In genomic region chr13:91915192-91915581, GRCm38 (mm10) we compare ENCODE assay signal across 15 mouse cellular contexts. TPM values are rescaled to one million over a fixed set of nuclear protein-coding genes. Genes with fewer than 3 reads are reported as not detected.
DNase-seq lines count a peak whose midpoint lies in the region; ATAC-seq and TF ChIP-seq lines count a peak whose summit lies in the region.
"Had no signal": no experiment of that assay in that cellular context is flagged by ENCODE, and none has a peak within 500 bp of the region (broad histone marks: within the 10 kb centered on the region; RNA-seq: fewer than 3 reads in every experiment).

No protein-coding gene starts in this region.

- H3K9ac ChIP-seq in hindbrain, postnatal 0 days (replicated peaks; ENCODE audit: low read length), result no peak overlapping the region
- H3K9ac ChIP-seq in intestine, embryonic 15.5 days, result no peak overlapping the region

- peak; percentile 42 for ATAC-seq in hindbrain, postnatal 0 days
- no peak for ATAC-seq in intestine, embryonic 15.5 days

- H3K4me3 ChIP-seq in hindbrain, postnatal 0 days (ENCODE audit: low read length), result no peak overlapping the region
- H3K4me3 ChIP-seq in intestine, embryonic 15.5 days (replicated peaks), result no peak overlapping the region
- H3K4me3 ChIP-seq: megakaryocyte, embryonic 14.5 days had no signal

- no peaks in the 10 kb centered on the region for H3K27me3 ChIP-seq in hindbrain, postnatal 0 days (ENCODE audit: insufficient read depth, low read length)
- no peaks in the 10 kb centered on the region for H3K27me3 ChIP-seq in intestine, embryonic 15.5 days (replicated peaks)

- H3K27ac ChIP-seq in hindbrain, postnatal 0 days, result no peak overlapping the region
- no peak overlapping the region for H3K27ac ChIP-seq in intestine, embryonic 15.5 days

- no peaks in the 10 kb centered on the region for H3K36me3 ChIP-seq in hindbrain, postnatal 0 days (ENCODE audit: insufficient read depth, low read length)
- H3K36me3 ChIP-seq in intestine, embryonic 15.5 days, result no peaks in the 10 kb centered on the region

- 14% methylated on average over 4 of the region's 4 CpGs for WGBS in hindbrain, postnatal 0 days
- 59% methylated on average over 4 of the region's 4 CpGs for WGBS in intestine, embryonic 15.5 days

- no peak for TF ChIP-seq CTCF in hindbrain, postnatal 0 days (IDR thresholded peaks at IDR 0.05; ENCODE audit: low read depth)

- H3K9me3 ChIP-seq in hindbrain, postnatal 0 days (ENCODE audit: low read length), result no peaks in the 10 kb centered on the region
- H3K9me3 ChIP-seq in intestine, embryonic 15.5 days, result no peaks in the 10 kb centered on the region

- peak overlapping the region; percentile 23; the same call in 1 of the 2 replicates for H3K4me2 ChIP-seq in hindbrain, postnatal 0 days (ENCODE audit: low read depth, low read length)
- no peak overlapping the region for H3K4me2 ChIP-seq in intestine, embryonic 15.5 days (replicated peaks)

- DNase-seq in heart, adult 11 months, result peak; percentile 61
- no peak for DNase-seq in heart, adult 8-10 months (ENCODE audit: low spot score)
- peak; percentile 9 for DNase-seq in thymus, postnatal 4 days
- DNase-seq in thymus, postnatal 10 days (ENCODE audit: low spot score in 2 of 2), result no peak
- peak; percentile 21 for DNase-seq in hindbrain, postnatal 0 days (ENCODE audit: low spot score)
- no peak for DNase-seq in adrenal gland, adult 8-10 months
- DNase-seq in gastrocnemius, postnatal 4 days (ENCODE audit: low spot score in 2 of 2), result no peak
- DNase-seq: cerebellum, postnatal 36 days; gastrocnemius, postnatal 14 days; kidney, adult 9 months; lung, adult 18-20 months had no signal

- peaks cover 3% of the 10 kb centered on the region; the same call in 1 of the 2 replicates for H3K4me1 ChIP-seq in hindbrain, postnatal 0 days (ENCODE audit: insufficient read depth, low read length)
- no peaks in the 10 kb centered on the region for H3K4me1 ChIP-seq in intestine, embryonic 15.5 days (replicated peaks)

RNA-seq across cellular contexts. Expression of gene Ckmt2, which starts 38.5 kb away (rescaled TPM):
- 1,000 to 10,000 TPM; 2,501 to 2,686 (median 2,598) TPM for total RNA-seq in heart, adult 8-10 months (2022)
- 2.3 TPM in 1 of 2 replicates, not detected in the other for total RNA-seq in hindbrain, postnatal 0 days (2014; rRNA removed)
- polyA plus RNA-seq in hindbrain, postnatal 0 days (2015; fragmentation: Nextera tagmentation; extraction: Ambion mirVana), result 0.11 and 0.19 TPM in 2 replicates
- total RNA-seq in adrenal gland, adult 8-10 months (2022), result not detected
- total RNA-seq in gastrocnemius, postnatal 4 days (2021), result 100 to 1,000 TPM; 168 to 176 TPM
- polyA plus RNA-seq in intestine, embryonic 15.5 days (2015; fragmentation: Nextera tagmentation; extraction: Ambion mirVana), result 1.5 and 1.7 TPM in 2 replicates
- total RNA-seq: left cerebral cortex, postnatal 4 days had no signal
- polyA plus RNA-seq: C2C12 had no signal

Comparison
In these comparisons a context has a peak if more than half of its experiments do, and no peak if none do; other contexts are left out.
1. DNase-seq: peak in heart, adult 11 months (single experiment), thymus, postnatal 4 days (single experiment) and hindbrain, postnatal 0 days (single experiment); none in heart, adult 8-10 months (single experiment), thymus, postnatal 10 days (0 of 2), adrenal gland, adult 8-10 months (single experiment) and gastrocnemius, postnatal 4 days (0 of 2).
2. RNA of gene Ckmt2, which starts 38.5 kb away (total RNA-seq): 2,501 to 2,686 TPM in heart, adult 8-10 months and 168 to 176 TPM in gastrocnemius, postnatal 4 days; not detected in adrenal gland, adult 8-10 months and 2.3 TPM in hindbrain, postnatal 0 days; every median in the first group is over 10 times any median in the second.